Mouse (Mus musculus) C2C12 (cell line): Measurements from ENCODE around the gene Aven. TPM values are rescaled to one million over a fixed set of nuclear protein-coding genes. Genes with fewer than 3 reads are reported as not detected.

Experiments
- H3K27me3 ChIP-seq: one replicate; pipeline ENCODE4 v1.6.1; 2011; ENCODE audit not compliant: control insufficient read depth, insufficient read depth, insufficient read length
- H3K36me3 ChIP-seq: one replicate; pipeline ENCODE4 v1.6.1; 2011; ENCODE audit not compliant: control insufficient read depth, insufficient read depth
- H3K4me3 ChIP-seq: one replicate; pipeline ENCODE4 v1.5.1; 2011; ENCODE audit warnings: mild to moderate bottlenecking, control low read depth; ENCODE audit not compliant: poor library complexity, insufficient read depth, severe bottlenecking
- H3K79me2 ChIP-seq: one replicate; pipeline ENCODE4 v1.6.1; 2011; ENCODE audit not compliant: control insufficient read depth, insufficient read depth
- H3K79me3 ChIP-seq: one replicate; pipeline ENCODE4 v1.6.1; 2011; ENCODE audit warnings: low read depth, control low read depth
- H3ac ChIP-seq: one replicate; pipeline ENCODE3; 2011; ENCODE audit warnings: low read depth; ENCODE audit not compliant: control insufficient read depth, insufficient read length
- CEBPB ChIP-seq: IDR thresholded peaks from one replicate; pipeline ENCODE4 v1.6.1; 2011; ENCODE audit warnings: low read depth, mild to moderate bottlenecking, control low read depth, moderate library complexity
- CTCF ChIP-seq: IDR thresholded peaks from one replicate; pipeline ENCODE4 v1.5.1; 2011; ENCODE audit not compliant: control insufficient read depth, insufficient read depth, insufficient read length
- FOSL1 ChIP-seq: IDR thresholded peaks from one replicate; pipeline ENCODE4 v1.8.0; 2011; ENCODE audit warnings: mild to moderate bottlenecking, low read length; ENCODE audit not compliant: poor library complexity, insufficient read depth, severe bottlenecking
- MAX ChIP-seq: IDR thresholded peaks from one replicate; pipeline ENCODE4 v1.6.1; 2011; ENCODE audit warnings: mild to moderate bottlenecking, control low read depth
- MYOD1 ChIP-seq: IDR thresholded peaks from one replicate; pipeline ENCODE4 v1.6.1; 2011; ENCODE audit warnings: low read depth; ENCODE audit not compliant: control insufficient read depth, insufficient read length
- MYOG ChIP-seq: IDR thresholded peaks from one replicate; pipeline ENCODE4 v1.6.1; 2011; ENCODE audit not compliant: control insufficient read depth, insufficient read length; ENCODE audit errors: extremely low read depth
- USF1 ChIP-seq: IDR thresholded peaks from one replicate; pipeline ENCODE4 v1.6.1; 2011; ENCODE audit warnings: low read depth, mild to moderate bottlenecking, control low read depth, moderate library complexity
- polyA plus RNA-seq: library from polyadenylated mRNA; unstranded; fragments of >200 nt; fragmentation: generic; extraction: Trizol; gene quantifications from one replicate; pipeline ENCODE4 v1.2.1, GENCODE M21; 2012; ENCODE audit warnings: missing spikeins

Aven gene
- polyA plus RNA-seq, 1 experiment, result 19.9 TPM

GRCm38 (mm10) chr2:112472076-112472475 is 20.7 kb upstream of the Aven start:
- H3K36me3 ChIP-seq, result peaks cover 29% of the 10 kb centered on the region
- no peaks in the 10 kb centered on the region for H3K79me3 ChIP-seq
- H3ac ChIP-seq, result no peak overlapping the region
- no peak for TF ChIP-seq CEBPB
- no peak for TF ChIP-seq FOSL1
- TF ChIP-seq CTCF, result no peak
- no peak for TF ChIP-seq USF1
- TF ChIP-seq MYOD1, result no peak
- no peak for TF ChIP-seq MAX
- no peak for TF ChIP-seq MYOG
- H3K27me3 ChIP-seq, result no peaks in the 10 kb centered on the region
- H3K79me2 ChIP-seq, result no peaks in the 10 kb centered on the region
- no peak overlapping the region for H3K4me3 ChIP-seq

DNA sequence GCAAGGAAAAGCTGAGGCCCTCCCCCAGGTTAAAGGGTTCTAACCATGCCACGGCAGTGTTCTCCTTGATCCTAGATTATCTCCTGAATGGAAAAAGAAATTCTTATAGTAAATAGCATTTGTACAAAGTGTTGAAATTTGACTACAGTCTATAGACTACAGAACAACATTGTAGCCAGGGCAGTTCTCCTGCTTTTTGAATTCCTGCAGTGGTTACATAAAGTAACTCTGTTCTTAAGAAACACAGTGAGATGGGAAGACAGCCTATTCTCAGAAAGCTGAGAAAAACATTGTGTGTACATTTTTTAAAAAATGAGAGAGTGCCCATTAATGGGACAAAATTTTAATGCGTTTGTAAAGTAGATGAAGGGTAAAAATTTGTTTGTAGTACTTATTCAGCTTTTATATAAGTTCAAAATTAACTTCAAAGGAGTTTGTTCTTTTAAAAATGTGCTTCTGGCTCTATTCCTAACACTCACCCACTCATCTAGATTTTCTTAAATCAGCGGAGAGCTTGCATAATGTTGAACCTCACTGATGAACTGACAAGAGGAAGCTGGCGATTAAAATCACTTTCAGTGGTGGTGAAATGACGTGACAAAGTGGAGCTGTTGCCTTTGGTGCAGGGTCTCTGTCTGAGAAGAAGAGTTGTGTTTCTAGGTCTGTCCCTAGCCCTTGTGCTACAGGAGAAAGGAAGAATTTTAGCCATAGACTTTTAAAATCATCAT is 17.6 kb upstream of the Aven start:
- H3K36me3 ChIP-seq, result peaks cover 3% of the 10 kb centered on the region
- H3ac ChIP-seq, result no peak overlapping the region
- TF ChIP-seq CTCF, result no peak
- no peak for TF ChIP-seq FOSL1
- no peak for TF ChIP-seq CEBPB
- TF ChIP-seq MAX, result no peak
- TF ChIP-seq MYOG, result no peak
- no peak for TF ChIP-seq USF1
- no peak for TF ChIP-seq MYOD1
- H3K79me2 ChIP-seq, result no peaks in the 10 kb centered on the region
- no peaks in the 10 kb centered on the region for H3K79me3 ChIP-seq
- no peaks in the 10 kb centered on the region for H3K27me3 ChIP-seq
- no peak overlapping the region for H3K4me3 ChIP-seq

DNA sequence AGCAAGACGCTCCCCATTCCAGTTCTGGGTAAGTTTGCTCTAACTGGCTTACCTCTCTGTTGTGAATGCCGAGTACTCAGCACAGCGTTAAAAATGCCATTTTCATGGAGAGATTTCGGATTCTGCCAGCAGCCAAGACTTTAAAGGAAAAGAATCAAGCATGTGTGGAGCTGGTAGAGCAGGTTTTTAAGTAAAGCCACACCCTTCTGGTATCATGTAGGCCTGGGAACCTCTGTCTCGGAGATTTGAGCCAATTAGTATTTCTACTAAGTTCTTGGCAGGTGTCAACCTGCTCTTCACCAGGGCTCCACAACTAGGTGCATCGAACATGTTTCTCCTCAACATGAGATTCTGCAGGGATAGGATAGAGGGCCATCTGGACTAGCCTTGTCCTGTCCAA is 16.2 kb upstream of the Aven start:
- no peak for TF ChIP-seq CEBPB
- TF ChIP-seq MYOG, result no peak
- TF ChIP-seq MAX, result no peak
- no peak for TF ChIP-seq FOSL1
- TF ChIP-seq CTCF, result no peak
- no peak for TF ChIP-seq MYOD1
- no peak for TF ChIP-seq USF1
- H3K79me2 ChIP-seq, result no peaks in the 10 kb centered on the region

DNA sequence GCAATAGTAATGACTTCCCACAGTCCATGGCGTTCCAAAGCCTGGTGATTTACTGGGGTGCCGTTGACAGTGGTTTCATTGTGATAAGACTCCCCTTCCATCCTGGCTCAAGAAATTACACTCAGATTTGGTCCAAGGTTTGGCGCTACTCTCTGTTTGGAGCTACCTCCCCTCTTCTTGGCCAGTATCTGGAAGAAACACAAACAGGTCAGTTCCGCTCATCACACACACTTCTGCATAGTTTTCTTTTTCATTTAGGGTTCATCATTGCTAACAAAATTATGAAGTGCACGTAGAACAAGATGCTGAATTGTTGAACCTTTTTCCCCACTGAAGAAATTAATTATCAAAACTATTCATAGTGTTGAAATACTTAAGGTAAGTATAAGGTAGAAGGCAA is 12.1 kb upstream of the Aven start, which contains the start of gene Chrm5:
TSS of gene Chrm5 (minus strand) at position 101 of the 400 bp plus-strand sequence.
- no peak within 1 kb of the TSS for H3ac ChIP-seq
- TF ChIP-seq CEBPB, result no peak
- no peak for TF ChIP-seq MYOG
- TF ChIP-seq CTCF, result no peak
- no peak for TF ChIP-seq MAX
- TF ChIP-seq USF1, result no peak
- no peak for TF ChIP-seq FOSL1
- TF ChIP-seq MYOD1, result no peak
- H3K79me2 ChIP-seq, result no peaks in the 10 kb centered on the region
- no peak within 1 kb of the TSS for H3K4me3 ChIP-seq
- H3K27me3 ChIP-seq, result no peaks in the 10 kb centered on the region
- H3K79me3 ChIP-seq, result no peaks in the 10 kb centered on the region
- no peaks in the 10 kb centered on the region for H3K36me3 ChIP-seq

More for the DNA sequence above, 16.2 kb upstream of the Aven start:
- H3K36me3 ChIP-seq, result no peaks in the 10 kb centered on the region
- no peak overlapping the region for H3K4me3 ChIP-seq
- H3ac ChIP-seq, result no peak overlapping the region
- H3K79me3 ChIP-seq, result no peaks in the 10 kb centered on the region
- no peaks in the 10 kb centered on the region for H3K27me3 ChIP-seq

- H3K36me3 ChIP-seq, result no peaks in the 10 kb centered on the region
- H3K79me2 ChIP-seq, result no peaks in the 10 kb centered on the region
- H3K79me3 ChIP-seq, result no peaks in the 10 kb centered on the region
- H3K27me3 ChIP-seq, result no peaks in the 10 kb centered on the region
- no peak overlapping the region for H3K4me3 ChIP-seq
- no peak for TF ChIP-seq MAX
- TF ChIP-seq MYOD1, result no peak
- TF ChIP-seq CEBPB, result no peak
- no peak for TF ChIP-seq CTCF
- no peak for TF ChIP-seq FOSL1
- no peak for TF ChIP-seq USF1
- no peak for TF ChIP-seq MYOG
- no peak overlapping the region for H3ac ChIP-seq
Measured at GRCm38 (mm10) chr2:112481564-112481963, 11.2 kb upstream of the Aven start.
